Mouse (Mus musculus): ENCODE data around the gene Arhgap24. TPM values are rescaled to one million over a fixed set of nuclear protein-coding genes. Genes with fewer than 3 reads are reported as not detected.
"Not testable (repeated sequence)": the region's sequence is repeated elsewhere in the genome, so short reads cannot be mapped to it uniquely, and the experiment has no call there.

Arhgap24 gene
- polyA plus RNA-seq, 1 experiment from 2014 or later, result 11.3 TPM

- not testable (repeated sequence) for H3K4me1 ChIP-seq (ENCODE audit: control insufficient read depth, insufficient read depth, low read length); ATAC-seq; H3K36me3 ChIP-seq (ENCODE audit: control insufficient read depth, insufficient read depth, low read length); H3K4me3 ChIP-seq (ENCODE audit: low read length); H3K9ac ChIP-seq (ENCODE audit: low read depth, low read length); H3K9me3 ChIP-seq (ENCODE audit: control insufficient read depth, low read length); H3K27ac ChIP-seq (ENCODE audit: low read length); H3K27me3 ChIP-seq (replicated peaks; ENCODE audit: control insufficient read depth, insufficient read depth, low read length); H3K4me2 ChIP-seq (ENCODE audit: low read depth, low read length)
- WGBS, result 90% methylated on average over 8 of the region's 9 CpGs
Observed at GRCm38 (mm10) chr5:102872996-102873395, 391.8 kb downstream of the Arhgap24 start.

- no peaks in the 10 kb centered on the region for H3K27me3 ChIP-seq (replicated peaks; ENCODE audit: control insufficient read depth, insufficient read depth, low read length)
- no peak overlapping the region for H3K27ac ChIP-seq (ENCODE audit: low read length)
- H3K4me2 ChIP-seq (ENCODE audit: low read depth, low read length), result no peak overlapping the region
- 42% methylated on average over 11 of the region's 11 CpGs for WGBS
- no peak overlapping the region for H3K9ac ChIP-seq (ENCODE audit: low read depth, low read length)
- H3K4me1 ChIP-seq (ENCODE audit: control insufficient read depth, insufficient read depth, low read length), result no peaks in the 10 kb centered on the region
- H3K9me3 ChIP-seq (ENCODE audit: control insufficient read depth, low read length), result no peaks in the 10 kb centered on the region
- H3K36me3 ChIP-seq (ENCODE audit: control insufficient read depth, insufficient read depth, low read length), result no peaks in the 10 kb centered on the region
- no peak overlapping the region for H3K4me3 ChIP-seq (ENCODE audit: low read length)
- ATAC-seq, result peak; percentile 44; the same call in 1 of the 2 replicates
Observed at GRCm38 (mm10) chr5:102874605-102875298, 393.6 kb downstream of the Arhgap24 start.

DNA sequence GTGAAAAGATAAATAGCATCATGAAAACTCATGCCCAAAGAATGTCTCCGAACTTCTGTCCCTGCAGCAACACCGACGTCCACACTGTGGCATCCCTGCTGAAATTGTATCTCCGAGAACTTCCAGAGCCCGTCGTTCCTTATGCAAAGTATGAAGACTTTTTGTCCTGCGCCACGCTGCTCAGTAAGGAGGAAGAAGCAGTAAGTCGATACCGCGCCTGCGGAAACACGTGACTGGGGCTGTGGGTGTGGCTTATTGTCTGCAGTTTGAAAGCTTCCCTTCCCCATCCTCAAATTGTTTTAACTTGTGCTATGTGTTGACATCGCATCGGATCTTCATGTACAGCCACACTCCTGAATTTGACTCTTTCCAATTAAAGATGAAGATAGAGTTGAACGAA, 394.4 kb downstream of the Arhgap24 start:
- no peak for ATAC-seq
- Histone ChIP-seq H3K4me3 (ENCODE audit: low read length) (no peak overlapping the region), H3K4me1 (ENCODE audit: control insufficient read depth, insufficient read depth, low read length) (no peaks in the 10 kb centered on the region), H3K4me2 (ENCODE audit: low read depth, low read length) (no peak overlapping the region), H3K36me3 (ENCODE audit: control insufficient read depth, insufficient read depth, low read length) (no peaks in the 10 kb centered on the region), H3K9ac (ENCODE audit: low read depth, low read length) (no peak overlapping the region), H3K9me3 (ENCODE audit: control insufficient read depth, low read length) (no peaks in the 10 kb centered on the region), H3K27ac (ENCODE audit: low read length) (no peak overlapping the region), H3K27me3 (replicated peaks; ENCODE audit: control insufficient read depth, insufficient read depth, low read length) (no peaks in the 10 kb centered on the region)
- whole genome bisulfite sequencing, result 75% methylated on average over 16 of the region's 16 CpGs

GRCm38 (mm10) chr5:102888482-102889162, 407.4 kb downstream of the Arhgap24 start:
- Histone ChIP-seq H3K27ac (ENCODE audit: low read length) (no peak overlapping the region), H3K27me3 (replicated peaks; ENCODE audit: control insufficient read depth, insufficient read depth, low read length) (no peaks in the 10 kb centered on the region), H3K9me3 (ENCODE audit: control insufficient read depth, low read length) (no peaks in the 10 kb centered on the region), H3K9ac (ENCODE audit: low read depth, low read length) (no peak overlapping the region), H3K4me1 (ENCODE audit: control insufficient read depth, insufficient read depth, low read length) (no peaks in the 10 kb centered on the region), H3K4me3 (ENCODE audit: low read length) (no peak overlapping the region), H3K36me3 (ENCODE audit: control insufficient read depth, insufficient read depth, low read length) (no peaks in the 10 kb centered on the region; the same call in 1 of the 2 replicates), H3K4me2 (ENCODE audit: low read depth, low read length) (no peak overlapping the region)
- 59% methylated on average over 14 of the region's 14 CpGs for WGBS
- ATAC-seq, result no peak

GRCm38 (mm10) chr5:102889163-102889488, 407.9 kb downstream of the Arhgap24 start:
- H3K4me1 ChIP-seq (ENCODE audit: control insufficient read depth, insufficient read depth, low read length), result no peaks in the 10 kb centered on the region
- no peaks in the 10 kb centered on the region; the same call in 1 of the 2 replicates for H3K36me3 ChIP-seq (ENCODE audit: control insufficient read depth, insufficient read depth, low read length)
- H3K27me3 ChIP-seq (replicated peaks; ENCODE audit: control insufficient read depth, insufficient read depth, low read length), result no peaks in the 10 kb centered on the region
- WGBS, result 78% methylated on average over 2 of the region's 2 CpGs
- H3K9me3 ChIP-seq (ENCODE audit: control insufficient read depth, low read length), result no peaks in the 10 kb centered on the region
- no peak overlapping the region for H3K27ac ChIP-seq (ENCODE audit: low read length)
- H3K9ac ChIP-seq (ENCODE audit: low read depth, low read length), result no peak overlapping the region
- no peak for ATAC-seq
- no peak overlapping the region for H3K4me2 ChIP-seq (ENCODE audit: low read depth, low read length)
- H3K4me3 ChIP-seq (ENCODE audit: low read length), result no peak overlapping the region

- no peak overlapping the region for H3K27ac ChIP-seq (ENCODE audit: low read length)
- no peaks in the 10 kb centered on the region; the same call in 1 of the 2 replicates for H3K36me3 ChIP-seq (ENCODE audit: control insufficient read depth, insufficient read depth, low read length)
- no peak overlapping the region for H3K9ac ChIP-seq (ENCODE audit: low read depth, low read length)
- H3K4me2 ChIP-seq (ENCODE audit: low read depth, low read length), result no peak overlapping the region
- no peak for ATAC-seq
- H3K4me1 ChIP-seq (ENCODE audit: control insufficient read depth, insufficient read depth, low read length), result no peaks in the 10 kb centered on the region
- no peak overlapping the region for H3K4me3 ChIP-seq (ENCODE audit: low read length)
- no peaks in the 10 kb centered on the region for H3K27me3 ChIP-seq (replicated peaks; ENCODE audit: control insufficient read depth, insufficient read depth, low read length)
- 94% methylated on average over 11 of the region's 11 CpGs for WGBS
- no peaks in the 10 kb centered on the region for H3K9me3 ChIP-seq (ENCODE audit: control insufficient read depth, low read length)
Observed at GRCm38 (mm10) chr5:102892226-102892625, 411.0 kb downstream of the Arhgap24 start.

DNA sequence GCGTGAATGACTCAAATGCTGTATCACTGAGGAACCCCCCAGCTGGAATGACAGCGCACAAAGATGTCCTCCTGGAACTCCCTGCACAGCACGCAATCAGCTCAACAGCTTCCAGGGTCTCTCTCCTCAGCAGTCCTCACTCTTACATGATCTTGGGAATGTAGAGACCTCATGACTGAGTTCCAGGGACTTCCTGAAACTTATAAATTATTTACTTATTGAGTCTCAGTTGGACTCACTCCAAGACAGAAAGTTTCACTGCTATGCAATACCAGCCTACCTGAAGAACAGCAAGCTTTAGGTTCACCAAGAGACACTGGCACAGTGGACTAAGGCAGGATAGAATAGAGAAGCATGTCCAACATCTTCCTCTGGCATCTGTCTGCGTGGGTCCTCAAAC, 417.1 kb downstream of the Arhgap24 start:
- H3K4me1 ChIP-seq (ENCODE audit: control insufficient read depth, insufficient read depth, low read length), result no peaks in the 10 kb centered on the region
- H3K9me3 ChIP-seq (ENCODE audit: control insufficient read depth, low read length), result no peaks in the 10 kb centered on the region
- no peak overlapping the region for H3K9ac ChIP-seq (ENCODE audit: low read depth, low read length)
- whole genome bisulfite sequencing, result 88% methylated on average over 4 of the region's 4 CpGs
- H3K4me2 ChIP-seq (ENCODE audit: low read depth, low read length), result no peak overlapping the region
- H3K27ac ChIP-seq (ENCODE audit: low read length), result no peak overlapping the region
- H3K4me3 ChIP-seq (ENCODE audit: low read length), result no peak overlapping the region
- H3K36me3 ChIP-seq (ENCODE audit: control insufficient read depth, insufficient read depth, low read length), result no peaks in the 10 kb centered on the region
- no peak for ATAC-seq
- no peaks in the 10 kb centered on the region for H3K27me3 ChIP-seq (replicated peaks; ENCODE audit: control insufficient read depth, insufficient read depth, low read length)

- no peak for ATAC-seq
- no peaks in the 10 kb centered on the region for H3K27me3 ChIP-seq (replicated peaks; ENCODE audit: control insufficient read depth, insufficient read depth, low read length)
- 76% methylated on average over 6 of the region's 6 CpGs for WGBS
- H3K27ac ChIP-seq (ENCODE audit: low read length), result no peak overlapping the region
- H3K9me3 ChIP-seq (ENCODE audit: control insufficient read depth, low read length), result no peaks in the 10 kb centered on the region
- H3K9ac ChIP-seq (ENCODE audit: low read depth, low read length), result no peak overlapping the region
- no peaks in the 10 kb centered on the region for H3K4me1 ChIP-seq (ENCODE audit: control insufficient read depth, insufficient read depth, low read length)
- H3K4me2 ChIP-seq (ENCODE audit: low read depth, low read length), result no peak overlapping the region
- H3K36me3 ChIP-seq (ENCODE audit: control insufficient read depth, insufficient read depth, low read length), result no peaks in the 10 kb centered on the region
- H3K4me3 ChIP-seq (ENCODE audit: low read length), result no peak overlapping the region
Observed at GRCm38 (mm10) chr5:102899680-102900215, 418.6 kb downstream of the Arhgap24 start.

DNA sequence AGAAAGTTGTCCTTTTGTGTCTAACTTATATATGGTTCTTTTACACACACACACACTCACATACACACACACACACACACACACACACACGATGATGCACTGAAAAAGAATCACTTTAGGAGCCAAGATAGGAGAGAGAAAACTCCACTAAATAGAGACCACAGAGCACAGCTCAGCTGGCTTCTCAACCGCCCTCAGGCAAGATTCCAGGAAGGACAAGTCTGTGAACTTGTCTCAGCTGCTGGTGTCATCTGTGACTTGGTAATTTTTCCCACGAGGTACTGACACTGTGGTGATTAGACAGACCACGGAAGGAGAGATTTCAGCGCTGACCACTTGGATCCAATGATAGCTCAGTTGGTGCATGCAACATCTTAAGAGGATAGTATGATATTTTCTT, 420.0 kb downstream of the Arhgap24 start:
- 75% methylated on average over 5 of the region's 5 CpGs for WGBS
- Histone ChIP-seq H3K9me3 (ENCODE audit: control insufficient read depth, low read length) (no peaks in the 10 kb centered on the region), H3K36me3 (ENCODE audit: control insufficient read depth, insufficient read depth, low read length) (no peaks in the 10 kb centered on the region), H3K4me2 (ENCODE audit: low read depth, low read length) (no peak overlapping the region), H3K27me3 (replicated peaks; ENCODE audit: control insufficient read depth, insufficient read depth, low read length) (no peaks in the 10 kb centered on the region), H3K4me1 (ENCODE audit: control insufficient read depth, insufficient read depth, low read length) (no peaks in the 10 kb centered on the region), H3K4me3 (ENCODE audit: low read length) (no peak overlapping the region), H3K27ac (ENCODE audit: low read length) (no peak overlapping the region), H3K9ac (ENCODE audit: low read depth, low read length) (no peak overlapping the region)
- ATAC-seq, result no peak
